Mouse (Mus musculus) liver, embryonic 13.5 days (tissue): Measurements from ENCODE around the gene Gucy2c. TPM values are rescaled to one million over a fixed set of nuclear protein-coding genes. Genes with fewer than 3 reads are reported as not detected.
A peak's percentile ranks its signal among the peaks of the same experiment; 100 is the strongest.

Experiments used
- ATAC-seq: fragments of 200-750 bp; cut with Nextera tagmentation; 2 replicates; pipeline ENCODE4 v1.8.0; 2017; ENCODE audit warnings: low read depth, mild to moderate bottlenecking, moderate number of reproducible peaks, moderate library complexity
- DNase-seq: peaks from one replicate; pipeline ENCODE4 v3.0.0; 2022
- H3K27ac ChIP-seq: fragments of 300-500 bp; sonication (generic); 2 replicates; pipeline ENCODE4 v1.5.1; 2015; ENCODE audit warnings: moderate library complexity, mild to moderate bottlenecking, inconsistent platforms
- H3K27me3 ChIP-seq: fragments of 300-500 bp; sonication (generic); 2 replicates; pipeline ENCODE4 v1.6.1; 2015; ENCODE audit warnings: mild to moderate bottlenecking, inconsistent platforms
- H3K36me3 ChIP-seq: fragments of 300-500 bp; sonication (generic); 2 replicates; pipeline ENCODE4 v1.6.1; 2015; ENCODE audit warnings: mild to moderate bottlenecking, inconsistent platforms
- H3K4me1 ChIP-seq: fragments of 300-500 bp; sonication (generic); replicated peaks from 2 replicates; pipeline ENCODE4 v1.6.1; 2015; ENCODE audit warnings: inconsistent platforms
- H3K4me2 ChIP-seq: fragments of 300-500 bp; sonication (generic); 2 replicates; pipeline ENCODE4 v1.6.1; 2015; ENCODE audit warnings: inconsistent platforms, mild to moderate bottlenecking, moderate library complexity
- H3K4me3 ChIP-seq: fragments of 300-500 bp; sonication (generic); replicated peaks from 2 replicates; pipeline ENCODE4 v1.5.1; 2015; ENCODE audit warnings: mild to moderate bottlenecking, inconsistent platforms
- H3K9ac ChIP-seq: fragments of 300-500 bp; sonication (generic); 2 replicates; pipeline ENCODE4 v1.6.1; 2015; ENCODE audit warnings: mild to moderate bottlenecking, inconsistent platforms
- H3K9me3 ChIP-seq: fragments of 300-500 bp; sonication (generic); replicated peaks from 2 replicates; pipeline ENCODE4 v1.6.1; 2016; ENCODE audit warnings: inconsistent platforms
- WGBS: fragments of 180-500 bp; shearing (Covaris S2); methylation state at CpG from one replicate; pipeline ENCODE4 v1.1.7; 2015; ENCODE audit not compliant: insufficient replicate concordance; 5-methylcytosine and 5-hydroxymethylcytosine counted together
- polyA plus RNA-seq: library from polyadenylated mRNA; unstranded; fragments of >200 nt; fragmentation: Nextera tagmentation; extraction: Ambion mirVana; gene quantifications from 2 replicates; pipeline ENCODE4 v1.2.1, GENCODE M21; 2015

Gucy2c gene
- 0.08 and 0.15 TPM in 2 replicates for polyA plus RNA-seq

DNA sequence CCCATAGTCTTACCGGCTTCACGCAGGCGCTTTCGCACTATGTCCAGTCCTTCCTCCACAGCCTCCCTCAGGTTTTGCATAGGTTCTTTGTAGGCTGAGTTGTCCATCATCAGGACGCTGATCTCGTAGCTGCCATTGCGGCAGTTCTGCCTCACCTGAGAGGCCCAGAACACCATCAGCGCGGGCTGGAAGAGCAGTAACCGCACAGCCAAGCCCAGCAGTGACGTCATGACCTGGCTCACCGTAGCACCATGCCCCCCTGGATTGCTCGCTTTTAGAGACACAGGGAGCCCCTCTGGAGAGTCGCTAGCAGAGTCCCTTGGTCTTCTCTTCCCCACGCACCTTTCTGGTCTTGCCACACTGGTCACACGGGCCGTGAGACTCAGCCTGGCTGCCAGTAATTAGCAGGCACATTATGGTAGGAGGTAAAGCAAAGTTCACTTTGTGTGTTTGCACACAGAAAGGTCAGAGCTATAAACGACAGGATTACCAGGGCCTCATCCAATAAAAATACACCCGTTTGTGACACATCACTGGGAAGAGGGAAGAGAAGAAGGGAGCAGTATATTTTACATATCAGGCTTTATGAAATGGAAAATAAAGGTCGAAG lies at the start of gene Gucy2c:
Gene Gucy2c (minus strand): TSS at position 389 of the 610 bp plus-strand sequence.
- WGBS: 71% methylated on average over 20 of the region's 20 CpGs
- no peak within 1 kb of the TSS for H3K4me3 ChIP-seq
- DNase-seq (no peak), ATAC-seq (no peak)
- H3K27ac ChIP-seq: no peak within 1 kb of the TSS
- no peaks in the 10 kb centered on the region for H3K9me3 ChIP-seq
- no peaks in the 10 kb centered on the region for H3K4me1 ChIP-seq
- no peaks in the 10 kb centered on the region for H3K27me3 ChIP-seq
- no peak within 1 kb of the TSS for H3K9ac ChIP-seq
- no peak within 1 kb of the TSS for H3K4me2 ChIP-seq
- no peaks in the 10 kb centered on the region for H3K36me3 ChIP-seq

DNA sequence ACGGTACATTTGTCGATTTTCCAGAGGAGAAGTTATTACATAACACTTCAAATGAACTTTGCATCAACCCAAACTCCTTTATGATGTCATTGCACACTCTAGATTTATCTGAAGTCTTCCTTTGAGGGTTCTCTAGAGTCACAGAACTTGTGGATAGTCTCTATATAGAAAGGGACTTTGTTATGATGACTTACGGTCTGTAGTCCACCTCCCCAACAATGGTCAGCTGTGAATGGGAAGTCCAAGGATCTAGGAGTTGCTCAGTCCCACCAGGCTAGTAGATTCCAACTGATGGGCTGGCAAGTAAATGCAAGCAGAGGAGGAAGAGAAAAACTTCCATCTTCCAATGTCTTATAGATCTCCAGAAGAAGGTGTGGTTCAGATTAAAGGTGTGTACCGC lies 47.1 kb upstream of the Gucy2c start:
- Histone ChIP-seq H3K27ac (no peak overlapping the region), H3K4me2 (peak overlapping the region; percentile 70), H3K9me3 (no peaks in the 10 kb centered on the region), H3K36me3 (peaks cover 20% of the 10 kb centered on the region), H3K27me3 (no peaks in the 10 kb centered on the region), H3K9ac (peak overlapping the region; percentile 62), H3K4me1 (peaks cover 16% of the 10 kb centered on the region), H3K4me3 (peak overlapping the region; percentile 89)
- ATAC-seq (no peak), DNase-seq (no peak)
- WGBS: 29% methylated on average over 4 of the region's 4 CpGs

DNA sequence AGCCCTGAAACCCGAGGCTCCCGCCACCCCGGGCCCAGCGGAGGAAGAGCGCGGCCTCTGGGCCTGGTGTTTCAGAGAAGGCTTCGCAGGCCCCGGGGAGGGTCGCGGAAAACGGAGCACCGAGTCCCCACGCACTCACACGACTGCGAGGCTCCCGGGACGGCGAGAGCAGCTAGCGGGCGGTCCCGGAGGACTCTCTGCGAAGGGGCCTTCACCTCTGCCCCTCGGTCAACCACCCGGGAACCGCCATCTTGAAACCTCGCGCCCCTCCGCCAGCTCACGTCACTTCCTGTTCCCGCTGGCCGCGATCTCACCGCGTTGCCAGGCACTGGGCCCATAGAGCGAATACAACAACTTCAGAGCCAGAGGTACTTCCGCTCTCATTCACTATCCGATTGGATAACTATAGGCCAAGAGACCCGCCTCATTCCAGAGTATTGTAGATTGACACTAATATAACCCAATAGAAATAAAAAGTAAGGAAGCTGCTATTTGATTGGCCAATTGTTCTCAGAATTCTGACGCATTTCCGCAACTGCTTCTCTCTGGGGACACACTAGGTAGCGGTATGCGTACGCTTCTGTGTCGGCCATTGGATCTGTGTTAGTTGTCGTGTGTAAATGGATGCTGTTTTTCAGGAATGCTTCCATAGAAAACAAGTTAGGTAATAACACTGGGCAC lies 46.5 kb upstream of the Gucy2c start, which contains the start of gene Wbp11:
Gene Wbp11 (minus strand): TSS at position 353 of the 681 bp plus-strand sequence.
- Histone ChIP-seq H3K27ac (peak within 1 kb of the TSS; percentile 85), H3K4me1 (peaks cover 16% of the 10 kb centered on the region), H3K36me3 (peaks cover 23% of the 10 kb centered on the region), H3K9me3 (no peaks in the 10 kb centered on the region), H3K27me3 (no peaks in the 10 kb centered on the region), H3K9ac (peak within 1 kb of the TSS; percentile 97), H3K4me2 (peak within 1 kb of the TSS; percentile 81), H3K4me3 (peak within 1 kb of the TSS; percentile 89)
- peak; percentile 100 for ATAC-seq
- WGBS: under 1% methylated on average over 45 of the region's 45 CpGs
- peak; percentile 92 for DNase-seq

DNA sequence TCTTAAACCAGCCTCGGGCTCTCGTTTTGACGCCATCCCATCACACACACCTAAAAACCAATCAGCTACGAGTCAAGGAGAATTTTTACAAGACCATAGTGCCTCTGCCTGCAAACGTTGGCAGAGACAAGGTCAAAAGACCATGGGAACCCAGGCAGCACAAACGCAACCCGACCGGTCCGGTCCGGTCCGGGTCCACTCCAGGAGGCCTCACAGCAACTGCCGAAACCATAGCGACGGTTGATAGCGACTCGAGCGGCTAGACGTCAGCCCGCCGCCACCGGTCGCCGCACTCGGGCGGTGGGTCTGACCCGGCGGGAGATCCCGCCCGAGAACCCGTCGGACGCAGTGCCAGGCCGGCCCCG lies 45.9 kb upstream of the Gucy2c start, which contains the start of gene BC049715:
Gene BC049715 (plus strand): TSS at position 111 of the 365 bp plus-strand sequence.
- Histone ChIP-seq H3K27me3 (no peaks in the 10 kb centered on the region), H3K9ac (peak within 1 kb of the TSS; percentile 97), H3K4me1 (peaks cover 16% of the 10 kb centered on the region), H3K9me3 (no peaks in the 10 kb centered on the region), H3K4me3 (peak within 1 kb of the TSS; percentile 89), H3K27ac (peak within 1 kb of the TSS; percentile 85), H3K4me2 (peak within 1 kb of the TSS; percentile 81), H3K36me3 (peaks cover 28% of the 10 kb centered on the region)
- ATAC-seq (no peak; the same call in 1 of the 2 replicates), DNase-seq (no peak)
- WGBS: under 1% methylated on average over 34 of the region's 34 CpGs

DNA sequence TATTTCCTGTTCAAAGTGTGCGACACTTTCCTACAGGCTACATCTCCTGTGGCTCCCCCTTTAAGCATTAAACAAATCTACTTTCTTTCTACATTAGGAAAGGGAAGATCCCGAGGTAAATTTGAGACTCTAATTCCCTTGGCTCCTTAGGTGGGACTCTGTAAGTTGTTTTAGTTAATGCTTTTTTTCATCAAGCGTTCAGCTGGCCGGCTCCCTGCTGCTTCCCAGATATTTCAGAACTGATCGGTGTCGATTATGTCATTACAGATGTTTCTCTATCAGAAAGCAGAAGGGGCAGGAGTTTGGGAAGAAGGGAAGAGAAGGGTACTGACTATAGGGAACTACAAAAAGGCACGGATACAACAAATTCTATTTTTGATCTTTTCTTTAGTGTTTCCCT lies 45.6 kb upstream of the Gucy2c start:
- ATAC-seq (no peak), DNase-seq (no peak)
- no peaks in the 10 kb centered on the region for H3K27me3 ChIP-seq
- peak overlapping the region; percentile 89 for H3K4me3 ChIP-seq
- H3K4me1 ChIP-seq: peaks cover 16% of the 10 kb centered on the region
- peak overlapping the region; percentile 97 for H3K9ac ChIP-seq
- 6% methylated on average over 7 of the region's 7 CpGs for WGBS
- H3K27ac ChIP-seq: peak overlapping the region; percentile 85
- H3K9me3 ChIP-seq: no peaks in the 10 kb centered on the region
- H3K36me3 ChIP-seq: peaks cover 32% of the 10 kb centered on the region
- H3K4me2 ChIP-seq: peak overlapping the region; percentile 81

DNA sequence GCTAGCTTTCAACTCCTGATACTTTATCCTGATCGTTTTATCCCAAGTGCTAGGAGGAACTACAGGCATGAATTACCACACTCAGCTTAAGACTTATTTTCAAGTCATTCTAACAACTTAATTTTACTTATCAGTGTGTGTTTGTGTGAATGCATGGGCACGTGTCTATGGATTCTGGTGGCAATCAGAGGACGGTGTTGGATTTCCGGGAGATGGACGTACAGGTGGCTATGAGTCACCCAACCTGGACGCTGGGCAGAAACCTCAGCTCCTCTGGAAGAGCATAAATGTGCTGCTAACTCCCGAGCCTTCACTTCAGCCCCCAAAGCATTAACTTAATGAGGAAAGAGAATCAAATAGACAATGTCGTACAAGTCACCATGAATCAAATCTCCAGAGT lies 43.4 kb upstream of the Gucy2c start:
- DNase-seq: no peak
- H3K9me3 ChIP-seq: no peaks in the 10 kb centered on the region
- H3K4me1 ChIP-seq: peaks cover 16% of the 10 kb centered on the region
- H3K27me3 ChIP-seq: no peaks in the 10 kb centered on the region
- WGBS: 87% methylated on average over 8 of the region's 8 CpGs
- H3K4me2 ChIP-seq: no peak overlapping the region
- no peak for ATAC-seq
- no peak overlapping the region for H3K27ac ChIP-seq
- H3K36me3 ChIP-seq: peaks cover 53% of the 10 kb centered on the region
- H3K9ac ChIP-seq: 0 out of 2 replicates have a peak overlapping the region, but pooled peaks have one; percentile 17
- H3K4me3 ChIP-seq: no peak overlapping the region

DNA sequence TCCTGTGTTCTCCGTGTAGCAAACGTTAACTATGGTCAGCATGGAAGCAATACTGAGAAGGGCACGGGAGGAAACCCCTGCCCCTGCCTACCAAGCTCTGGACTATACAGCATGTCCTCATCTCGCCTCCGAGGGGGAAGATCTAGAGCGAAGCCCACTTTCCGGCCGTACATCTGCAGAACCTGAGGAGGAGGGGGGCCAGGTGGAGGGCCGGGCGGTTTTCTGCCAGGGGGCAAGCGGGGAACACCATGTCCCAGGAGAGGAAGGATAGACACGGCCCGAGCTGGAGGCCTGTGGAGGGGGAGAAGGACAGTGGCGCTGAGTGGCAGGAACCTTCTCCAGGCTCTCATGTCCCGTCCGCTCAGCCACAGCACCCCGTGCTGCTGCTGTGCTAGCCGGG lies 39.5 kb upstream of the Gucy2c start:
- 0 out of 2 replicates have a peak, but pooled peaks have one; percentile 39 for ATAC-seq
- H3K9me3 ChIP-seq: no peaks in the 10 kb centered on the region
- no peaks in the 10 kb centered on the region for H3K27me3 ChIP-seq
- H3K36me3 ChIP-seq: peaks cover 91% of the 10 kb centered on the region
- no peak overlapping the region for H3K9ac ChIP-seq
- H3K4me2 ChIP-seq: no peak overlapping the region
- 92% methylated on average over 18 of the region's 18 CpGs for WGBS
- DNase-seq: no peak
- H3K4me3 ChIP-seq: no peak overlapping the region
- H3K27ac ChIP-seq: no peak overlapping the region
- no peaks in the 10 kb centered on the region for H3K4me1 ChIP-seq

DNA sequence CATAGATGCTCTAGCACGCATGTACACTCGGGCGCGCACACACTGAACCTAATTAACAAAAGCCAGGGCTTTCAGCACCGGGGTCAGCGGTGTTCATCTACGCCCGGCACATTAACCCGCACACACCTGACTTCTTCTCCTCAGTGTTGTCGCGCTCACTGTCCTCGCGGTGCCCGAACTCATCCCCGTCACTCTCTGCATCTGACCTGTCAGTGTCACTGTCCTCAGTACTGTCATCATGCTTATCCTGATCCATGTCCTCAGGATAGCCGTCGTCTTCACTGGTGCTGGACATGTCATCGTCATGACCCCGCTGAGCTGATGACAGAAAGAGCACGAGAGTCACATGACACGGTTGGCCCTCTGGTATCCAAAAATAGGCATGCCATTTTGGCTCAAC lies 38.8 kb upstream of the Gucy2c start:
- DNase-seq (no peak), ATAC-seq (no peak; the same call in 1 of the 2 replicates)
- 93% methylated on average over 21 of the region's 21 CpGs for whole genome bisulfite sequencing
- Histone ChIP-seq H3K4me1 (no peaks in the 10 kb centered on the region), H3K4me3 (no peak overlapping the region), H3K27ac (no peak overlapping the region; the same call in 1 of the 2 replicates), H3K9ac (no peak overlapping the region), H3K36me3 (peaks cover 93% of the 10 kb centered on the region), H3K27me3 (no peaks in the 10 kb centered on the region), H3K9me3 (no peaks in the 10 kb centered on the region), H3K4me2 (no peak overlapping the region)

DNA sequence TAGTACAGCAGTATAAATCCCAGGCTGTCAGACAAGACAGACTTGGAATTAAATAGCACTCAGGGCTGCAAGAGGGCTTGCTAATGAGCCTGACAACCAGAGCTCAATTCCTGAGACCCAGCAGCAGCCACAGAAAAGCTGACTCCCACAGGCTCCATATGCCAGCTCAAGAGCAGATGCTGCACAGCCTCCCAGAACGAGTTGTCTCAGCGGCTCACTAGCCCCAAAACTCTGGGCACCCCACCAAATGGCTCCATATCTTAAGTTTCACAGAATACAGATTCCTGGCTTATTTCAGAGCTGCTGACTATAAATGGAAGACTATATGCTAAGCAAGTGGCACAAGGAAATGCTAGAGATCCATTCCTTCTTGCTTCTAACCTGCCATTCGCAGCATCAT lies 36.0 kb upstream of the Gucy2c start:
- no peak for ATAC-seq
- 88% methylated on average over 3 of the region's 3 CpGs for WGBS
- H3K4me2 ChIP-seq: no peak overlapping the region
- peaks cover 3% of the 10 kb centered on the region; the same call in 1 of the 2 replicates for H3K4me1 ChIP-seq
- no peak overlapping the region for H3K27ac ChIP-seq
- H3K36me3 ChIP-seq: peaks cover 96% of the 10 kb centered on the region
- H3K9me3 ChIP-seq: no peaks in the 10 kb centered on the region
- H3K4me3 ChIP-seq: no peak overlapping the region
- H3K27me3 ChIP-seq: no peaks in the 10 kb centered on the region
- no peak for DNase-seq
- no peak overlapping the region for H3K9ac ChIP-seq

DNA sequence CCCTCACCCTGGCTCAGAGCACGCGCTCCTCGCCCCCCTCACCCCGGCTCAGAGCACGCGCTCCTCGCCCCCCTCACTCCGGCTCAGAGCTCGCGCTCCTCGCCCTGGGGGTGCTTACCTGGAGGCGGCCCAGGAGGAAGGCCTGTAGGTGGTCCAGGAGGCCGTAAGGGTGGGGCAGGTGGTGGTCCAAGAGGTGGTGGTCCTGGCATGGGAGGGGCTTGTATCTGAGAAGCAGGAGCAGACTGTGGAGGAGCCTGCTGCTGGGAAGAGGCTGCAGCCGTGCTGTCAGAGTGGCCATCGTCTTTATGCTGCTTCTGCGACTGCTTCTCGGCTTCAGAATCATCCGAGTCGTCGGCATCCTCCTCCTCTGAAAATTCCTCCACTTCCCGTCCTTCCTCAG lies 35.3 kb upstream of the Gucy2c start:
- H3K4me3 ChIP-seq: no peak overlapping the region
- no peak for ATAC-seq
- no peaks in the 10 kb centered on the region for H3K9me3 ChIP-seq
- H3K36me3 ChIP-seq: peaks cover 96% of the 10 kb centered on the region
- WGBS: 94% methylated on average over 21 of the region's 21 CpGs
- no peak overlapping the region for H3K27ac ChIP-seq
- DNase-seq: no peak
- peaks cover 3% of the 10 kb centered on the region; the same call in 1 of the 2 replicates for H3K4me1 ChIP-seq
- no peaks in the 10 kb centered on the region for H3K27me3 ChIP-seq
- no peak overlapping the region for H3K4me2 ChIP-seq
- H3K9ac ChIP-seq: no peak overlapping the region

DNA sequence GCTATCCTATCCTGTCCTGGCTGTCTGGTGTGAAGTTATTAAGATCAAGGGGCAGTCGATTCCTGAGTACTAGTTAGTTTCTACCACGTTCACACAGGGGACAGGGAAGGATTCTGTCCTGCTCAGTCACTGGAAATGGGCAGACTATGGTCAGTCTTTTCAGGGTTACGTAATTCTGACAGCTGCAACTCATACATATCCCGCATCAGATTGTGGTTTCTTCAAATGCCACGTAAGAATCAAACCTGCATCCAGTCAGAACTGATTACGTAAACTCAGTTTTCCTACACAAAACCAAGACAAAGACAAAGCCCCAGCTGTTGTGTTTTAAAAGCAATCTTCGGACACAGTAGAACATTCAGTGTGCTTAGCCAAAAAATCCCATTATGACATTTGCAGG lies 33.8 kb upstream of the Gucy2c start:
- H3K9me3 ChIP-seq: no peaks in the 10 kb centered on the region
- H3K9ac ChIP-seq: no peak overlapping the region
- no peak overlapping the region for H3K27ac ChIP-seq
- DNase-seq: no peak
- H3K4me2 ChIP-seq: no peak overlapping the region
- no peak for ATAC-seq
- H3K4me1 ChIP-seq: peaks cover 10% of the 10 kb centered on the region
- H3K4me3 ChIP-seq: no peak overlapping the region
- no peaks in the 10 kb centered on the region for H3K27me3 ChIP-seq
- WGBS: 85% methylated on average over 7 of the region's 7 CpGs
- peaks cover 95% of the 10 kb centered on the region for H3K36me3 ChIP-seq
